Mouse (Mus musculus) hindbrain, embryonic 13.5 days (tissue): Measurements from ENCODE around the gene Coq9. TPM values are rescaled to one million over a fixed set of nuclear protein-coding genes. Genes with fewer than 3 reads are reported as not detected.
A peak's percentile ranks its signal among the peaks of the same experiment; 100 is the strongest.
"Not testable (repeated sequence)": the region's sequence is repeated elsewhere in the genome, so short reads cannot be mapped to it uniquely, and the experiment has no call there.

Source experiments
- ATAC-seq: fragments of 200-750 bp; cut with Nextera tagmentation; 2 replicates; pipeline ENCODE4 v1.8.0; 2017; ENCODE audit warnings: moderate TSS enrichment; ENCODE audit not compliant: low FRiP score
- H3K27ac ChIP-seq: fragments of 300-500 bp; sonication (generic); 2 replicates; pipeline ENCODE4 v1.5.1; 2015; ENCODE audit warnings: inconsistent platforms, mild to moderate bottlenecking, moderate library complexity
- H3K27me3 ChIP-seq: fragments of 300-500 bp; sonication (generic); 2 replicates; pipeline ENCODE4 v1.6.1; 2015; ENCODE audit warnings: mild to moderate bottlenecking, inconsistent platforms
- H3K36me3 ChIP-seq: fragments of 300-500 bp; sonication (generic); 2 replicates; pipeline ENCODE4 v1.6.1; 2015; ENCODE audit warnings: mild to moderate bottlenecking, inconsistent platforms
- H3K4me1 ChIP-seq: fragments of 300-500 bp; sonication (generic); replicated peaks from 2 replicates; pipeline ENCODE4 v1.6.1; 2015; ENCODE audit warnings: inconsistent platforms
- H3K4me2 ChIP-seq: fragments of 300-500 bp; sonication (generic); 2 replicates; pipeline ENCODE4 v1.6.1; 2015; ENCODE audit warnings: inconsistent platforms, mild to moderate bottlenecking, moderate library complexity
- H3K4me3 ChIP-seq: fragments of 300-500 bp; sonication (generic); 2 replicates; pipeline ENCODE4 v1.5.1; 2015; ENCODE audit warnings: mild to moderate bottlenecking, inconsistent platforms
- H3K9ac ChIP-seq: fragments of 300-500 bp; sonication (generic); 2 replicates; pipeline ENCODE4 v1.6.1; 2015; ENCODE audit warnings: mild to moderate bottlenecking, inconsistent platforms
- H3K9me3 ChIP-seq: fragments of 300-500 bp; sonication (generic); 2 replicates; pipeline ENCODE4 v1.6.1; 2016; ENCODE audit warnings: inconsistent platforms
- WGBS: fragments of 180-500 bp; shearing (Covaris S2); methylation state at CpG from one replicate; pipeline ENCODE4 v1.1.7; 2015; 5-methylcytosine and 5-hydroxymethylcytosine counted together
- polyA plus RNA-seq: library from polyadenylated mRNA; unstranded; fragments of >200 nt; fragmentation: Nextera tagmentation; extraction: Ambion mirVana; gene quantifications from 2 replicates; pipeline ENCODE4 v1.2.1, GENCODE M21; 2015

The Coq9 gene
- polyA plus RNA-seq, 1 experiment from 2014 or later: 55.4 TPM

DNA sequence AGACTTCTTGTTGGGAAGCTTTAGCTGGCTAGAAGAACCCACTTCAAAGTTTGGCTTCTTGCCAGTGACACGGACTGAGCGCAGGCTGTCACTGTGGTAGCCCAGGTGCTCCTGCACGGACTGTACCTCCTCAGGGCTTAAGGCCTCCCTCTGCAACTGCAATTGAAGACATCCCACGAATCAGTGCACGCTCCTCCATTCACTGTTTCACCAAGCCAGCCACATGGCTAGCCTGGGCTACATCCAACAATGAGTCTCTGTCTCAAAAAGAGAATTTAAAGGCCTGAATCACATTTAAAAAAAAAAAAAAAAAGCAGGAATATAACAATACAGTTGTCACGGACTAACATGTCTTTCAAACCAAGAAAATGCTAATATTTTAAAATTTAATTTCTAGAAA is 9.8 kb upstream of the Coq9 start:
- H3K4me1 ChIP-seq: peaks cover 6% of the 10 kb centered on the region; the same call in 1 of the 2 replicates

DNA sequence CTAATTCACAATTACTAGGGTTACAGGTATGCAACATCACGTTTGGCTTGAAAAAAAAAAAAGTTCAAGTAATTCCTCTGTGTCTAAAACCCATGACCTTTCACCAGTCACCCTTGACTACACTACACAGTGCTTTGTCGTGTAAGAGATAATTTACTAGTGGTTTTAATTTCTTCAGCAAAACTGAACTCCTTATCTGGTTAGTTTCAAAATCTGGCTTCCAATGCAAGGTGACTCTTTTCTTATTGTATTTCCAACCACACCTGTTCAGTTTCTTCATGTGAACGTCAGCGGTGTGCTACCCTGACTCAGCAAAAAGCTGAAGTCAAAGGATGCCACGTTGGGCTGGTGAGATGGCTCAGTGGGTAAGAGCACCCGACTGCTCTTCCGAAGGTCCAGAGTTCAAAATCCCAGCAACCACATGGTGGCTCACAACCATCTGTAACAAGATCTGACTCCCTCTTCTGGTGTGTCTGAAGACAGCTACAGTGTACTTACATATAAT is 4.2 kb upstream of the Coq9 start:
- Histone ChIP-seq H3K4me1 (peaks cover 27% of the 10 kb centered on the region), H3K36me3 (peaks cover 33% of the 10 kb centered on the region)
- not testable (repeated sequence) for H3K27me3 ChIP-seq, H3K4me3 ChIP-seq, H3K9ac ChIP-seq, H3K4me2 ChIP-seq, H3K9me3 ChIP-seq, H3K27ac ChIP-seq, ATAC-seq
- WGBS: 83% methylated on average over 7 of the region's 7 CpGs

More for the DNA sequence above, 9.8 kb upstream of the Coq9 start:
- ATAC-seq: no peak
- Histone ChIP-seq H3K27me3 (no peaks in the 10 kb centered on the region), H3K27ac (no peak overlapping the region), H3K9ac (no peak overlapping the region), H3K4me2 (no peak overlapping the region), H3K36me3 (peaks cover 82% of the 10 kb centered on the region), H3K9me3 (no peaks in the 10 kb centered on the region), H3K4me3 (no peak overlapping the region)
- 93% methylated on average over 6 of the region's 6 CpGs for WGBS

DNA sequence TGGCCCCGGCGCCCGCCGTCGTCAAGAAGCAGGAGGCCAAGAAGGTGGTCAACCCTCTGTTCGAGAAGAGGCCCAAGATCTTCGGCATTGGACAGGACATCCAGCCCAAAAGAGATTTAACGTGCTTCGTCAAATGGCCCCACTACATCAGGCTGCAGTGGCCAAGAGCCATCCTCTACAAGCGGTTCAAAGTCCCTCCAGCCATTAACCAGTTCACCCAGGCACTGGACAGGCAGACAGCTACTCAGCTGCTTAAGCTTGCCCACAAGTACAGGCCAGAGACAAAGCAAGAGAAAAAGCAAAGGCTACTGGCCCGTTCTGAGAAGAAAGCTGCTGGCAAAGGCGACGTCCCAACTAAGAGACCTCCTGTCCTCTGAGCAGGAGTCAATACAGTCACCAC is 2.4 kb upstream of the Coq9 start:
- peaks cover 15% of the 10 kb centered on the region for H3K36me3 ChIP-seq
- ATAC-seq, H3K27ac ChIP-seq, H3K4me2 ChIP-seq, H3K27me3 ChIP-seq, H3K4me3 ChIP-seq, H3K9me3 ChIP-seq, H3K9ac ChIP-seq: not testable (repeated sequence)
- peaks cover 31% of the 10 kb centered on the region for H3K4me1 ChIP-seq
- WGBS: 95% methylated on average over 13 of the region's 13 CpGs

DNA sequence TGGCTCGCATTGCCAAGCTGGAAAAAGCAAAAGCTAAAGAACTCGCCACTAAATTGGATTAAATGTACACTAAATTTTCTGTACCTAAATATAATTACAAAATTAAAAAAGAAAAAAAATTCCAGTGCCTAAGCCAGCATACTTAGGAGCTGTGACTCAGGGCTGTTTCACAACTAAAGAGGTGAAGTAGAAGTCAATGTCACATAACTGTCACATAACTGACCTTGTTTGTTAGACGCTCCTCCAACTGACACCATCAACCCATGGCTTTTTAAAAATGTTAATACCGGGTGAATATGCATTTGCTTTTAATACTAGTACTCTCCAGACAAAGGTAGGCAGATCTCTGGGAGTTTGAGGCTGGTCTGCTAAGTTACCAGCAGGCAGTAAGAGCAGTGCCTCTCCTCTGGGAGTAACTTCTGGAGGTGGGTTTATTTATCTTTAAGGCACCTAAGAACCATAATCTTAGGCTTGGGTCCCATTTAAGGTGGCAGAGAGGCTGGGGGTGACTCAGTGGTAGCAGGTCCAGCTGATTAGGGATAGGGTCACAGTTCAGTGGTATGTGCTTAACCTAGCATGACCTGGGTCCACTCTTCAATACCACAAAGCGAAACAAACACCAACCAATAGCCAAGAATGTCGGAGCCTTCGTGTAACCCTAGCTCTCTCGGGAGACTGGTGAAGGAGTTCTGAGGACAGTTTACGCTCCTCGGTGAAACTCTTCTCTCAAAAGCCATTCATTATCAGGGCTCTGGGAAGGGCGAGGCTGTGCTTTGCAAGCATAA is 1.5 kb upstream of the Coq9 start:
- Histone ChIP-seq H3K9ac (peak overlapping the region; percentile 93), H3K27me3 (no peaks in the 10 kb centered on the region)

DNA sequence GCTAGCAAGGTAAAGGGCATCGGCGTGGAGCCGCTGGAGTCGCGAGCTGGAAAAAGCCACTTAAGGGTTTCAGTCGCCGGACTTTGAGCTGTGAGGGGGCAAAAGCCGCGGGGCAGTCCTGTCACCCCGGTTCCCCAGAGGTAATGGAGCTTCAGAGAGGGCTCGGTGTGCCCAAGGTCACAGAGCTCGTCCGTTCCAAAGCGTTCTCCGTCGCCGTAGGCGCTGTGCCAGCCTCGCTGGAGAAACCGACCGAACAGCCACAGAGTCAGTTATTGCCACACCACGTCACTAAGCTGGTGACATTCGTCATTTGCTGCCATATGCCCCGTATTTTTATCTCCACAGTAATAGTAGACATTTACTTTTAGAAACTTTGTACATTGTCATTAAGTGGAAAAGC is 479 bp downstream of the Coq9 start:
- H3K4me3 ChIP-seq: peak overlapping the region; percentile 88
- WGBS: under 1% methylated on average over 24 of the region's 24 CpGs
- H3K27me3 ChIP-seq: no peaks in the 10 kb centered on the region
- H3K27ac ChIP-seq: peak overlapping the region; percentile 95
- H3K4me1 ChIP-seq: peaks cover 25% of the 10 kb centered on the region
- ATAC-seq: peak; percentile 77
- peaks cover 6% of the 10 kb centered on the region; the same call in 1 of the 2 replicates for H3K36me3 ChIP-seq
- H3K9me3 ChIP-seq: no peaks in the 10 kb centered on the region
- peak overlapping the region; percentile 93 for H3K9ac ChIP-seq
- peak overlapping the region; percentile 91 for H3K4me2 ChIP-seq

More for the DNA sequence above, 1.5 kb upstream of the Coq9 start:
- WGBS: 78% methylated on average over 11 of the region's 11 CpGs
- H3K4me2 ChIP-seq: peak overlapping the region; percentile 91
- H3K4me3 ChIP-seq: peak overlapping the region; percentile 88
- no peak overlapping the region for H3K27ac ChIP-seq
- peaks cover 31% of the 10 kb centered on the region for H3K4me1 ChIP-seq
- H3K36me3 ChIP-seq: peaks cover 8% of the 10 kb centered on the region
- no peak for ATAC-seq
- no peaks in the 10 kb centered on the region for H3K9me3 ChIP-seq

DNA sequence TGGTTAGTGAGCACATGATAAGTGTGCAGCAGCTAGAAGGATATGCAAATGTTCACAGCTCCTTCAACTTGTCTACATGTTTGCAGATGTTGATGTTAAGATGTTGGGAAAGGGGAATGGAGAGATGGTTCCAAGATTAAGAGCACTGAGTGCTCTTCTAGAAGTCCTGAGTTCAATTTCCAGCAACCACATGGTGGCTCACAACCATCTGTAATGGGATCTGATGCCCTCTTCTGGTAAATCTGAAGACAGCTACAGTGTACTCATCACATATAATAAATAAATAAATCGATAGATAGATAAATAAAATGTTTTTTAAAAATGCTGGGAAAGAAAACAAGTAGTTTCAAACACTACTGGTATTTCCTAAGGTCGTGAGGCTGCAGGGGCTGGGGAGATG is 3.1 kb downstream of the Coq9 start:
- peaks cover 30% of the 10 kb centered on the region for H3K36me3 ChIP-seq
- no peaks in the 10 kb centered on the region for H3K9me3 ChIP-seq
- no peak for ATAC-seq
- H3K27me3 ChIP-seq: no peaks in the 10 kb centered on the region
- WGBS: 68% methylated on average over 2 of the region's 2 CpGs
- H3K4me3 ChIP-seq: no peak overlapping the region
- H3K9ac ChIP-seq: no peak overlapping the region
- H3K27ac ChIP-seq: no peak overlapping the region
- peaks cover 20% of the 10 kb centered on the region for H3K4me1 ChIP-seq
- no peak overlapping the region for H3K4me2 ChIP-seq

DNA sequence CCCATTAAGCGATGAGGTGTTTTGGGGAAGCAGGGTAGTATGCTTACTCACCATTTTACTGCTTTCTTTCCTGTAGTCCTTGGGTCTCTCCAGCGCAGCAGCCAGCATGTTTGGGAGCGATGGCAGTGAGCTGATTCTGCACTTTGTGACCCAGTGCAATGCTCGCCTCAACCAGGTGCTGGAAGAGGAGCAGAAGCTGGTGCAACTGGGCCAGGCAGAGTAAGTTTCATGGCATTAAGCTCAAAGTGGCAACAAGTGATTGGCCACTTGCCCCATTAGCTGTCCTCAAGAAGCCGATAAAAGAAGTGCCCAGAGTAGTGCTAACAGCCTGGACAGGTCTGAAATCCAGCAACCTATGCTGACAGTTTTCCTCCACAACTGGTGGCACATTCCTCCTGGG is 11.9 kb downstream of the Coq9 start:
- WGBS: 95% methylated on average over 5 of the region's 5 CpGs

DNA sequence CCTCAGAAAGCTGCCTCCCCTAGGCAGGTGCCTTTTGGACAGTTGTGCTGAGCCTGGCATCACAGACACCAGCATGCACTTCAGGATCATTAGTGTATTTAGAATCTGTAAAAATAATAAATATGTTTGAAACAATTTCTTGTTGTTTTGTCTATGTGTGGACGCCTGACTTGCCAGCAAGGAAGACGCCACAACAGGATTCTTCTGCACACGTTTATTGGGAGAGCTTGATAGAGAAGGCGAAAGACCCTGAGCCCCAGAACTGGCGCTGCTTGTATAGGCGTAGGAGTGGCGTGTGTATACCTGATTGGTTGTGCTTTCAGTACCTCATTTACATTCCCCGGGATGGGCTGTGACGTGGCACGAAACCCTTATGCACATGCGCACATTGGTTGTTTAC is 16.6 kb downstream of the Coq9 start:
- not testable (repeated sequence) for ATAC-seq, H3K27ac ChIP-seq, H3K4me2 ChIP-seq, H3K9me3 ChIP-seq, H3K4me3 ChIP-seq, H3K27me3 ChIP-seq, H3K9ac ChIP-seq
- 93% methylated on average over 11 of the region's 11 CpGs for WGBS
- Histone ChIP-seq H3K36me3 (peaks cover 57% of the 10 kb centered on the region), H3K4me1 (peaks cover 19% of the 10 kb centered on the region)

More for the DNA sequence above, 11.9 kb downstream of the Coq9 start:
- H3K4me3 ChIP-seq: no peak overlapping the region
- no peak overlapping the region for H3K4me2 ChIP-seq
- peaks cover 97% of the 10 kb centered on the region for H3K36me3 ChIP-seq
- no peaks in the 10 kb centered on the region for H3K9me3 ChIP-seq
- no peaks in the 10 kb centered on the region for H3K27me3 ChIP-seq
- H3K9ac ChIP-seq: no peak overlapping the region
- no peak overlapping the region for H3K27ac ChIP-seq
- no peaks in the 10 kb centered on the region for H3K4me1 ChIP-seq
- no peak for ATAC-seq

DNA sequence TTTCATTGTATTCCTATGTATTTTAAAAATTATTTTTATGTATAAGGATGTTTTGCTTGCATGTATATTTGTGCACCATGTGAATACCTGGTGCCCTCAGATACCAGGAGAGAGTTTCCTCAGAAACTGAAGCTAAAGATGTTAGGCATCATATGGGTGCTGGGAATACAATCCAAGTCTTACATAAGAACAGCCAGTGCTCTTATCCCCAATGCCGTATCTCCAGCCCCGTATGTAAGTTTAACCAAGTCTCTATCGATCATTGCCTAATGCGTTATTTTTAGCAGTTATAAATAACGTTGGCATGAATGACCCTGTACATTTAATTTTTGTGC is 18.9 kb downstream of the Coq9 start:
- H3K27me3 ChIP-seq: no peaks in the 10 kb centered on the region
- H3K9ac ChIP-seq: no peak overlapping the region
- H3K4me3 ChIP-seq: 0 out of 2 replicates have a peak overlapping the region, but pooled peaks have one; percentile 98
- H3K4me2 ChIP-seq: 0 out of 2 replicates have a peak overlapping the region, but pooled peaks have one; percentile 18
- ATAC-seq: peak; percentile 18; the same call in 1 of the 2 replicates
- 32% methylated on average over 5 of the region's 5 CpGs for WGBS
- H3K27ac ChIP-seq: no peak overlapping the region
- no peaks in the 10 kb centered on the region for H3K9me3 ChIP-seq
- peaks cover 49% of the 10 kb centered on the region for H3K36me3 ChIP-seq
- peaks cover 19% of the 10 kb centered on the region for H3K4me1 ChIP-seq

DNA sequence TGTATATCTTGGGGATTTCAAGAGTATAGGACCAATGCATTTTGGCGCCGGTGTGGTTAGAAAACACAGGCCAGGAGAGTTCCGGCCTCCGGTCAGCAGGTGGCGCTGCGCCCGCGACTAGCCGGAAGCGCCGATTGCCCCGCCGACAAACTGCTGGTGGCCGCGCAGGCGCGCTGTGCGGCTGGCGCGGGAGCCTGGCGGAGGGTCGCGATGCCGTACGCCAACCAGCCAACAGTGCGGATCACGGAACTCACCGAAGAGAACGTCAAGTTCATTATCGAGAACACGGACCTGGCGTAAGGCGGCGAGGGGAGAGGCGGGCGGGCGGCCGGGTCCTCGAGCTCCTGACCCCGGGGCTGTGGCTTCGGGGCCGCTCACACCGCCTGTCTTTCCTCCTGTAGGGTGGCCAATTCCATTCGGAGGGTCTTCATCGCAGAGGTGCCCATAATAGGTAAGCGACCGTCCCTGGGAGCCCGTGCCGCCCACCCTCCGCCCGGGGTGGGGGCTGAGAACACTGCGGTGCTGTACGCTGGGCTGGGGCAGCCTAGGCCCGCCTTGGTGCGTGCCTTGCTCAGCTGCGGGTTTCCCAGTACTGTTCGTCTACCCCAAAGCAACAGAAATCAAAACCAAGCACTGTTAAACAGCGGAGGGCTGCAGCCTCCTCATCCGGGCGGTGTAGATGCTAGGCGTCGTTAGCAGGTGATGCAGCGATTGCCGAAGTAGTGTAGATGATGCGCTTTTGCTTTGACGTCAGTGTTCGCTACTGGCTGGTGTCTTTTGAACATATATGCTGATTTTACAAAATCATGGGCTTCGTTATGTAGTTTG is 19.4 kb downstream of the Coq9 start, which contains the start of gene Polr2c:
Gene Polr2c, plus strand, starts transcription at position 105 of the 828 bp plus-strand sequence.
- Histone ChIP-seq H3K9me3 (no peaks in the 10 kb centered on the region), H3K27me3 (no peaks in the 10 kb centered on the region), H3K27ac (peak within 1 kb of the TSS; percentile 87), H3K4me1 (peaks cover 19% of the 10 kb centered on the region), H3K4me2 (peak within 1 kb of the TSS; percentile 77), H3K36me3 (peaks cover 48% of the 10 kb centered on the region), H3K9ac (peak within 1 kb of the TSS; percentile 98), H3K4me3 (peak within 1 kb of the TSS; percentile 98)
- peak; percentile 79 for ATAC-seq
- under 1% methylated on average over 68 of the region's 68 CpGs for WGBS

DNA sequence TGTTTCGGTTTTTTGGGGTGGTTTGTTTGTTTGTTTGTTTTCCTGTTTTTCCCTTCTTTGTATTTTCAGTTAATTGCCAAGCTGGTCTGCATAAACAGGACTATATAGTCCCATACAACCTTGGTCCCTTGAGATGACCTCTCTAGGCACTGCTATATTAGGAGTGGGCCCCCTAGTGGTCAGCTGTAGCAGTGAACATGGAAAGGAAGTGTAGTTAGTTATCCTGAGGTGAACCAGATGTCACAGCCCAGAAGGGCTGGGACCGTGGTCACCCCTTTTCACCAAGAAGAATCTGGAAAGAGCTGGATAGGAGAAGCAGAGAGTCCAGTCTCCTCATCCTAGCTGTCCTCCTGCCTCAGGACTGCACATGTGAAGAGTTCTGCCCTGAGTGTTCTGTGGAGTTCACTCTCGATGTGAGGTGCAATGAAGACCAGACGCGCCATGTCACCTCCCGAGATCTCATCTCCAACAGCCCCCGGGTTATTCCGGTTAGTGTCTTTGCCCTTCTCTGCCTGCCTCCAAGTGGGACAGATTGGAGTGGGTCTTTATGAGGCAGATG is 23.3 kb downstream of the Coq9 start:
- Histone ChIP-seq H3K36me3 (peaks cover 58% of the 10 kb centered on the region), H3K9ac (no peak overlapping the region), H3K9me3 (no peaks in the 10 kb centered on the region), H3K27me3 (no peaks in the 10 kb centered on the region), H3K4me3 (no peak overlapping the region), H3K27ac (no peak overlapping the region), H3K4me2 (no peak overlapping the region), H3K4me1 (peaks cover 22% of the 10 kb centered on the region)
- WGBS: 82% methylated on average over 8 of the region's 8 CpGs
- no peak for ATAC-seq
